Mouse (Mus musculus): ENCODE results near the gene Jtb.

DNA sequence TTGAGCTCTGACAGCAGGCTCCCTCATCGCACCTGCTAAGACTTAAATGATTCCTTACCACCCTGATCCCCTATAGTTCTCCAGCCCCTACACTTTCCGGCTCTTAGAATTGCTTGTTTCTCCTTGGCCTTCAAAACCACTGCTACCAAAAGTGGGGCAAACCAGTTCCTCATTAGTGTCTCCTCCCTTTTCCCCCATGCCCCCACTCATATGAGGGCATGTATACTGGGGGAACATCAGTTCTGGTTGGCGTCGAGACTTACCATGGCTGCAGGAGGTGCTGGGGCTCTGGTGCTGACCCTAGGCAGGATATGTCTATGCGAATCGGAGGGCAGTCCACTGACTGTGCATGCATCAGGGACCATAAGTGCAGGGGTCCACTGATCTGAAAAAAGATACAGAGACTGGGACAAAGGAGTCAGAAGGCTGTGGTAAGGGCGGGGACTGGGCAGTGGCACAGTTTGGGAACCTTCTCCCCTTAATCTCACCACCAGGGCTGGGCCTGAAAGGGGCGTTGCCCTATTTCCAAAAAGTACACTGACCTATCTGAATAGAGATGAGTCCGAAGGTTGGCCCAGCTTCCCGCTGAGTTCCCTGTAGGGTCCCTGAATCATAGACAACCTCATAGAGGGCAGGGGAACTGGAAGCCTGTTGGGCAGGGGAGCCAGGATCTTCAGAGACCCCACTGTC is 10.4 kb downstream of the Jtb start:
- TF ChIP-seq CTCF (IDR thresholded peaks at IDR 0.05; ENCODE audit: control insufficient read depth, insufficient read depth, insufficient read length) (no peak), USF1 (IDR thresholded peaks at IDR 0.05; ENCODE audit: low read depth) (no peak), MYOD1 (IDR thresholded peaks at IDR 0.05; ENCODE audit: control insufficient read depth, insufficient read length, low read depth) (no peak), FOSL1 (IDR thresholded peaks at IDR 0.05; ENCODE audit: insufficient read depth, low read length, poor library complexity, severe bottlenecking) (no peak)
